Mouse (Mus musculus): ENCODE results near the gene Qk.
A peak's percentile ranks its signal among the peaks of the same experiment; 100 is the strongest.

The Qk gene

GRCm38 (mm10) chr17:10319685-10320455 lies at the start of gene Qk:
TSS of gene Qk (minus strand) at chr17:10319854.
- peak; percentile 66 for DNase-seq (ENCODE audit: low read depth, low spot score)

- no peak for DNase-seq (ENCODE audit: low read depth, low spot score)
Measured at GRCm38 (mm10) chr17:10367044-10367443, 47.4 kb upstream of the Qk start.

DNA sequence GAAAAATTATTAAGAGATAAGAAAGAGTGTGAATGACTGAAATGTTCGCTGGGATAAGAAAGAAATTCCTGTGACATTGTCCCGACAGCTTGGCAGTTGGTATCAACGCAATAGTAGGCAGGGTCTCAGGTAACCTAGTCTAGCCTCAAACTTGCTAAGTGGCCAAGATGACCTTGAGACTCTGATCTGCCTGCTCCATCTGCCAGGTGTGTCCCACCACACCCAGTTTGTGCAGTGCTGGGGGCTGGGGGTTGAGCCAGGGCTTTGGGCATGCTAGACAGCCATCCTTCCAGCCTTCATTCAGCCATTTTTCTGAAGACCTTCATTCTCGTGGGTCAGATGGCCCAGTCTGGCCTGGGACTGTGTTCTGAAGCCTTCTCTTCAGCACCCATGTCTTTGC lies 46.9 kb upstream of the Qk start:
- DNase-seq (ENCODE audit: low read depth, low spot score) = no peak

DNA sequence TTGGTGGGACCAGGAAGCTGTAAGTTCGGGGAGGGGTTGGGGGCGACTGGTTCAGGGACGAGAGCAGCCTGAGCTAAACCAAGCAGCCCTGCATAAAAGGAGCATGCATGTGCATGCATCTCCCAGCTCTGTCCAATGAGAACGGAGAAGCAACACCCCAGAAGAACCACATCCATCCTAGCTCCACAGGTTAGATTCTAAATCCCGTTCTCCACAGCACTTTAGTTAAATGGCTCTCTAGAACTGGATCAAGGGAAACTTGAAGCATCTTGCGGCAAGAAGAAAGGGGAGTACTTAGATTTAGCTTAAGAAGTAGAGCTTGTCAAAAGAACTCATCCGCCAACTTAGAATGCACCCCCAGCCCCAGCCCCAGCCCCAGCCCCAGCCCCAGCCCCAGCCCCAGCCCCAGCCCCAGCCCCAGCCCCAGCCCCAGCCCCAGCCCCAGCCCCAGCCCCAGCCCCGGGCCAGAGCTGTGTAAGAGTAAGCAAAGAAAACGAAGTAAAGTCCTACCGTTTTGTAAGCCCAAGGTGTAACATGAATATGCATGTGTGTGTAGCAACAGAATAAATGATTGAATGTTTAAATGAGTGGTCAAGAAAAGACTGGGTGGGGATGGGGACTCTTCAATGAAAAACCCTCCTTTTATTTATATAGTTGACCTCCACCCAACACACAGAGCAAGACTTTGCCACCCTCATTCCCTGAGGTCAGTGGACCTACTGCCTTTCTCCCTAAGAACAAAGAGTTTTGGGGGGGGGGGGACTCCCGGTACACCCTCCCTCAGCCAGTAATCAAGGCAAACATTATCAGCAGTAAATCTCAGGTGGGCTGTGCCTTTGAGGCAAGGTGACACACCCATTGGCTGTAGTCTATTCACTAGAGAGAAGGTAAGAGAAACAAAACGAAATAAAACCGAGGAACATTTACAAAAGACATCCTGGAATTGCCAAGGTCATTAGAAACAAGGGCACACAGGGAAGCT lies 46.1 kb upstream of the Qk start:
- DNase-seq (ENCODE audit: low read depth, low spot score) = no peak

DNA sequence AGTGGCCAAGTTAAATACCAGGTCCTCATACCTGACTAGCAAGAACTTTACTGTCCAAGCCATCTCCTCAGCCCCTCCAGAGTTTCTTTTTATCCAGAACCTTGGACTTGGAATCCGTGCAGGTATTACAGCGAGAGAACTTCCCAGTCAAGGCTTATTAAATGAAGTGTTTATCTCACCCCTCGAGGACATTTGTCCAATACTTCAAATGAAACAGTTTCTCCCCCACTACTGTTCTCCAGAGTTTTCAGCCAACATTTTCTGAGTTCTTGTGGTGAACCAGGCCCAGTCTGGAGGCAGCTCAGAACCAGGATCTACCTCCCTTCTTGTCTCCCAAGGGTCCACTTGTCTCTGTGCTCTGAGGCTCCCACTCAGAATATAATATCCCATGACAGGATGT lies 43.5 kb upstream of the Qk start:
- no peak for DNase-seq (ENCODE audit: low read depth, low spot score)

- no peak for DNase-seq (ENCODE audit: low read depth, low spot score)
Measured at GRCm38 (mm10) chr17:10361882-10362291, 42.2 kb upstream of the Qk start.

- DNase-seq (ENCODE audit: low read depth, low spot score) = no peak
Measured at GRCm38 (mm10) chr17:10360738-10361137, 41.1 kb upstream of the Qk start.

DNA sequence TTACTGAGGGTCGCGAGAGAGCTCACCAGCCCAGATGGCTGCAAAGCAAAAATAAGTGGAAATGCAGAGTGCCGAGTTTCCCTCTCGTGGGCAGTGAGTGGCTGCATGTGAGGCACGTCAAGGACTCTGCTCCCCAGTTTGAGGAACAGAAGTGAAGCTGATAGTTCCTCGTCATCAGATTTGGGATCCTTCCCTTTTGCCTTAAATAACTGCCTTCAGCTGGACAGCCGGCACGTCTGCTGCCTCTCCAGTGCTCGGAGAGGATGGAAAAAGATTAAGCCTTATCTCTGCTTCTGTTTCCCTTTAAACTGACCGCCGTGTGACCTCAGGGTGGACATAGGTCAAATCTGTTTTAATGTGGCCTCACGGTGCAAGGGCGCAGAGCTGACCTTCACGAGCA lies 39.8 kb upstream of the Qk start:
- DNase-seq (ENCODE audit: low read depth, low spot score) = no peak

- no peak for DNase-seq (ENCODE audit: low read depth, low spot score)
Measured at GRCm38 (mm10) chr17:10357348-10357747, 37.7 kb upstream of the Qk start.

DNA sequence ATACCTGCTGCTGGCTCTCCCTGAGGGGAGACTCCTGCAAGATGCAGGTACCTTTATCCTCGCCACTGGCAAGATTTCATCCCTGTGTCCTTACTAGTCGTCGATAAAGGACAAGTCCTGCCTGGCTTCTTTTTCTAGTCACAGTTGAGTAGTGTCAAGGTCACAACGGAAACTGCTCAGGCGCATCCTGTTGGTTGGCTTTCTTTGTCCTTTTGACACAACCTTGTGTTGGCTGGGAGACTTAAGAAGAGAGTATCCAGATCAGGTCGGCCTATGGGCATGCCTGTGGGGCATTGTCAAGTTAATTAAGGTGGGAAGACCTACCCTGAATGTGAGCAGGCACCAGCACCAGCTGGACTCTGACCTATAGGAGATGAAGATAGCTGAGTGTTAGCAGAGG lies 36.6 kb upstream of the Qk start:
- DNase-seq (ENCODE audit: low read depth, low spot score) = no peak

- no peak for DNase-seq (ENCODE audit: low read depth, low spot score)
Measured at GRCm38 (mm10) chr17:10355746-10356145, 36.1 kb upstream of the Qk start.

GRCm38 (mm10) chr17:10338286-10338685 lies 18.6 kb upstream of the Qk start:
- DNase-seq (ENCODE audit: low read depth, low spot score) = no peak

- DNase-seq (ENCODE audit: low read depth, low spot score) = no peak
Measured at GRCm38 (mm10) chr17:10336558-10336957, 16.9 kb upstream of the Qk start.

- no peak for DNase-seq (ENCODE audit: low read depth, low spot score)
Measured at GRCm38 (mm10) chr17:10335809-10336499, 16.3 kb upstream of the Qk start.

DNA sequence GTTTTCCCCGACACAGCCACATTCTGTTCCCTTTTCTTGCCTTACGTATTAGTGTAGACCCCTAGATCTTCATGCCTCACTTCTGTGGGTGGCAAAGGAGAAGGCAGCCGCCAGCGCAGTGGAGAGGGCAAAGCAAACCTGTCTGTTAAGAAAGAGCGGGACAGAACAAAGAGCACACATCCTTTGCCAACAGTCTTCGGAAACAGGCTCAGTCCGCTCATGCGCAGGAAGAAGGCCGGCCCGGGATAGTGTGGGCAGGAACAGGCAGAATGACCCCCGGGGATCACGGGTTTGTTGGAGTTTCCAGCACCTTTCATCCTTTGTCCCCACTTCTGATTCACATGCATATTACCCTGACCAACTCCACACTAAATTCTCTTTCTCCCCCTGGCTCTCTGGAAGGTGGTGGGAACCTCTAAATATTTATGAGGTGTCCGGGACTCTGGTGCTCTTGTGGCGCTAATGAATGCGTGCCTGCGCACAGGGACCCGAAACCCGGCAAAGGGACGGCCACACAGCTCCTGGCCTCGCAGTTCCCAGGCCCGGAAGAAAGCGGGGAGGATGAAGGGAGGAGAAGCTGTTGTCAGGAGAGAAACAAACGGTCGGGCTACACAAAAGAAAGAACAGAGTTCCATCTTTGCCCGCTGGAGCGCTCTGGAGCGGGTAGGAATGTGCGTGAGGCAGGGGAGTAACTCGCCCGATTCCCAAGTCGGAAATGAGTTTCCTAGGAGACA lies 15.5 kb upstream of the Qk start:
- DNase-seq (ENCODE audit: low read depth, low spot score) = no peak

- DNase-seq (ENCODE audit: low read depth, low spot score) = no peak
Measured at GRCm38 (mm10) chr17:10334481-10334880, 14.8 kb upstream of the Qk start.

DNA sequence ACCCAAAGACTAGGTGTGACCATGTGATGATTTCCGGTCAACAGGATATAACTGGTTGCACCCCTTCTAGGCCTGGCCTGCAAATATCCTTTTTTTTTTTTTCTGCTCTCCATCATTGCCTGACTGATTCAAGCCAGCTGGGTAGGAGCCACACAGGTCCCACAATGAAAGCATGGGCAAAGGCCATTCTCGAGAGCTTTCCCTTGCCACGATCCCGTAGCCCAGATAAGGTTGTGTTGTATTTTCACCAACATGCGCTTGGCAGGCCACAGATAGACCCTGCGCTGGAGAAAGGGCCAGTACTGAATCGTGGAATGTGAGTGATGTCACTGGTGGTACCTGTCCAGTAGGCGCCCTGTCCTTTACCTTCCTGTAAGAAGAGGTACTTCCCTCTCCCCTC lies 13.7 kb upstream of the Qk start:
- no peak for DNase-seq (ENCODE audit: low read depth, low spot score)

GRCm38 (mm10) chr17:10332127-10332526 lies 12.5 kb upstream of the Qk start:
- DNase-seq (ENCODE audit: low read depth, low spot score) = no peak

DNA sequence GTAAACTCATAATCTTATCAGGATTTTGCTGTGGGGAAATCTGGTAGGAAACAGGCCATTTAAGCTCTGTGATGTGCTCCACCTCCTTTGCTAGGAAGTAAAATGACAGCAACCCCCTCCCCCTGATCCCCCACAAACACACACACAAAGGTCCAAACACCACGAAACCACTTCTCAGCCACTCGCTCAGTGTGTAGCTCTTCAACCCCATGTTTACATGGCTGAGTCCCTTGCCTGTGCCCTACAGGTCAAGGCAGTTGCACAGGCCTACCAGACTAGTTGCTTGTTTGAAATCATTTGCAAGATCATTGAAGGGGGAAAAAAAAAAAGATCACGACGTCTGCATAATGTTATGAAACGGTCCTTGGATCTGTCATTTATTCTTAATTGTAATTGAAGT lies 9.8 kb upstream of the Qk start:
- no peak for DNase-seq (ENCODE audit: low read depth, low spot score)

GRCm38 (mm10) chr17:10328544-10329100 lies 9.0 kb upstream of the Qk start:
- no peak for DNase-seq (ENCODE audit: low read depth, low spot score)

GRCm38 (mm10) chr17:10327584-10328210 lies 8.0 kb upstream of the Qk start:
- DNase-seq (ENCODE audit: low read depth, low spot score) = no peak

All from c-Kit-negative CD71-positive TER-119-positive erythroid progenitor cells, embryonic 14.5 days (primary cell).